Mouse (Mus musculus): Measurements from ENCODE around the gene Sp2. TPM values are rescaled to one million over a fixed set of nuclear protein-coding genes. Genes with fewer than 3 reads are reported as not detected.

The Sp2 gene
- 14.9 and 16.1 TPM in 2 replicates for polyA plus RNA-seq (2015; fragmentation: Nextera tagmentation; extraction: Ambion mirVana)

DNA sequence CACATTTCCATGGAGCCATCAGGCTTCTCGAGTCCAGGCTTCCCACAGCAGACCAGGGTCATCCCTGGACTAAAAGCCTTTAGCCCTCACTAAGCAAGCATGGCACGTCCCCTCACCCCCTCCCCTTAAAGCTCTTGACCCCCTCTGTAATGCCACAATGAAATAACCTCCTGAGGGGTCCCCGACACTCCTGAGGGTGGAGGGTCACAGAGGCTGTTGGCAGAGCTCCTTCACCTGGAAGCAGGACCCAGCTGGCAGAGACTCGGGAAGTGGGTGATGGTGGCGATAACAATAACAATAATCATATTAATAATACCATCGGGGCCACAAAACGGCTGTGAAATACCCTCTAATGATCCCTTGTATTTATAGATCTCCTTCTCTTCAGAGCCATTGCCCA, at the start of gene Sp2:
Gene Sp2, minus strand, starts transcription at position 101 of the 400 bp plus-strand sequence.
- no peak for ATAC-seq (replicated peaks)
- no peak within 1 kb of the TSS; the same call in 1 of the 2 replicates for H3K9ac ChIP-seq (replicated peaks)
- WGBS, result 77% methylated on average over 7 of the region's 7 CpGs
- no peaks in the 10 kb centered on the region for H3K36me3 ChIP-seq
- H3K4me3 ChIP-seq, result no peak within 1 kb of the TSS
- H3K27ac ChIP-seq (replicated peaks), result no peak within 1 kb of the TSS
- H3K4me1 ChIP-seq, result peaks cover 7% of the 10 kb centered on the region
- H3K4me2 ChIP-seq (replicated peaks), result no peak within 1 kb of the TSS
- peaks cover 23% of the 10 kb centered on the region; the same call in 1 of the 2 replicates for H3K27me3 ChIP-seq
- no peaks in the 10 kb centered on the region for H3K9me3 ChIP-seq

DNA sequence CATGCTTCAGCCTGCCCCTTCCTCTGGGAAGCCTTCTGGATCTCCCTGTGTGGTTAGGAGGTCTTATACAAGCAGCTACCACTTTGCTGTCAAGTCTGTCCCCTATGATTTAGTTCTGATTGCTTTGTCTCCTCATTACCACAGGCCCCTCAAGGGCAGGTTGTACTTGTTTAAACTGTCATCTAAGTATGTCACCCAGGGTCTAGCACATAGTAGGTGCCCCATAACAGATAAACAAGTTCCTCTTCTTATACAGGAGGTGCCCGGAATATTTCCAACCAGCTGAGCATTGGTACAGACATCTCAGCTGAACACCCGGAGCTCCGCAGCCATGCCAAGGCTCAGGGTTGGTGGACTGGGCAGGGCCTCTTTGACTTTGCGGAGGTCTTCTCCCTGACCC, 49.7 kb upstream of the Sp2 start:
- H3K9ac ChIP-seq (replicated peaks), result no peak overlapping the region
- 95% methylated on average over 4 of the region's 4 CpGs for WGBS
- no peak overlapping the region for H3K27ac ChIP-seq (replicated peaks)
- no peaks in the 10 kb centered on the region for H3K36me3 ChIP-seq
- no peaks in the 10 kb centered on the region for H3K9me3 ChIP-seq
- ATAC-seq (replicated peaks), result no peak
- no peak overlapping the region for H3K4me2 ChIP-seq (replicated peaks)
- peaks cover 16% of the 10 kb centered on the region for H3K4me1 ChIP-seq
- H3K4me3 ChIP-seq, result no peak overlapping the region
- H3K27me3 ChIP-seq, result no peaks in the 10 kb centered on the region

DNA sequence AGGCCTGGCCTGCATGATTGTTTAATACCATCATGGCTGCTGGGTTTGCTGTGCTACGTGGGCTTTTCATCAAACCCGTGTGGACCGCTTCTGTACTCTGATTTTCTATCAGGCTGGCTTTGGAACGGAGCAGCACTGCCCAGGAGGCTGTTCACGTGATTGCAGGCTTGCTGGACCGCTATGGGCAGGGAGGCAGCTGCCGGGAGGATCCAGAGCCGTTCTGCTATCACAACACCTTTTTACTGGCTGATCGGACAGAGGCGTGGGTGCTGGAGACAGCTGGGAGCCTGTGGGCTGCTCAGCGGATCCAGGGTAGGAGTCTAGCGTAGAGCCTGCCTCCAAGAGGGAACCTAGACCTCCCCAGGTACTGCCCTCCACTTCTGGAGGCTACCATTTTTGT, 49.2 kb upstream of the Sp2 start:
- H3K27me3 ChIP-seq, result no peaks in the 10 kb centered on the region
- no peak overlapping the region for H3K4me3 ChIP-seq
- H3K9ac ChIP-seq (replicated peaks), result no peak overlapping the region
- WGBS, result 87% methylated on average over 12 of the region's 12 CpGs
- no peaks in the 10 kb centered on the region for H3K9me3 ChIP-seq
- H3K4me1 ChIP-seq, result peaks cover 16% of the 10 kb centered on the region
- H3K27ac ChIP-seq (replicated peaks), result no peak overlapping the region
- H3K4me2 ChIP-seq (replicated peaks), result no peak overlapping the region
- H3K36me3 ChIP-seq, result no peaks in the 10 kb centered on the region
- ATAC-seq (replicated peaks), result no peak

DNA sequence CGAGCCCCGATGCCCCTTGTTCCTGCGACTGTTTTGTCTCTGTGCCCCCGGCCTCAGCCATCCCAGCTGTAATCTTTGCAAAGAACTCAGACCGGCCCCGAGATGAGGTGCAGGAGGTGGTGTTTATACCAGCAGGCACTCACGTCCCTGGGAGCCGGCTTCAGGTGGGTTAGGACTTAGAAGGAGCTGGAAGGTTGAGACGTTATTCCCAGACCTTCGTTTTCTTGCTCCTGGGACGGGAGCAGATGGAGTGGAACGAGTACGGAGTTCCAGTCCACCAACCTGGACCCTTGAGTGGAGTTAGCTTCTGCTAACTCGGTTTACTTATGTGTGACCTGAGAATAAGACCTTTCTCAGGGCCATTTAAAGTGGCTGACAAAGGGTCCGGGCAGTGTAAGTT, 47.7 kb upstream of the Sp2 start:
- no peaks in the 10 kb centered on the region for H3K9me3 ChIP-seq
- 18% methylated on average over 15 of the region's 15 CpGs for WGBS
- H3K9ac ChIP-seq (replicated peaks), result peak overlapping the region; percentile 71
- H3K36me3 ChIP-seq, result no peaks in the 10 kb centered on the region
- peak overlapping the region; percentile 66 for H3K4me2 ChIP-seq (replicated peaks)
- no peak for ATAC-seq (replicated peaks)
- peak overlapping the region; percentile 64 for H3K4me3 ChIP-seq
- peaks cover 4% of the 10 kb centered on the region; the same call in 1 of the 2 replicates for H3K27me3 ChIP-seq
- no peak overlapping the region for H3K27ac ChIP-seq (replicated peaks)
- H3K4me1 ChIP-seq, result peaks cover 22% of the 10 kb centered on the region

DNA sequence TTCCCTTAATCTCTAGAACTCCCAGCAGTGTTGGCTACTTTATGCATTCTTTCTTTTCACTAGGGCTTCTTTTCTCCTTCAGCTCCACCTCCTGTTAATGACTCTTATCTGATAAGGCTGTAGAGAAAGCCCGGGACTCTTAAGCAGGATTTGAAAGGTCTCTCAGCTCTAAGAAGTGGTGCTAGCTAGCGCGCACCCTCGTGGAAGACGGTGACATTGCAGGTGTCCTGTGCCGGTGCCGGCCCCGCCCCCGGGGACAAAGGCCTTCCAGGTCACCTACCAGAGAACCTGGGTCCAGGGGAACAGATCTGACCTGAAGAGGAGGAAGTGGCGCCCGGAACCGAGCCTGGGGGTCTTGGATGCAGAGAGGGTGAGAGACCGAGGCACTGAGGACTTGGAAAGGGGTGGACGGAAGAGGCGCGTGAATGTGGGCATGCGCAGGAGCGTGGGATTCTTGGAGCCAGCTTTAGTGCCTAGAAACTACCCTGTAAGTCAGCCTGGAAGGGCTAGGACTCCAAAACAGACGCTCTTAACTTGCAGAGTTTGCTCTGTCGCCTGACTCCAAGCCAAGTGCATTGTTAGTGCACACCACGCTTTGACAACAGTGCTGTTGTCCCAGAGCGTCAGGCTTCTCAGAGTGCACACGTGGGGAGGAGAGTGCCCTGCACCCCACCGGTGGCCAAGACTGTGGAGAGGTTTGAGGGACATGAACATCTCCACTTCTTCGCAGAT, 47.1 kb upstream of the Sp2 start, which contains the start of gene Scrn2:
Gene Scrn2, plus strand, starts transcription at position 253 of the 732 bp plus-strand sequence.
- Histone ChIP-seq H3K36me3 (no peaks in the 10 kb centered on the region), H3K4me1 (peaks cover 22% of the 10 kb centered on the region), H3K4me3 (peak within 1 kb of the TSS; percentile 64), H3K9me3 (no peaks in the 10 kb centered on the region), H3K4me2 (replicated peaks) (peak within 1 kb of the TSS; percentile 66), H3K27ac (replicated peaks) (peak within 1 kb of the TSS; percentile 63), H3K27me3 (peaks cover 10% of the 10 kb centered on the region; the same call in 1 of the 2 replicates), H3K9ac (replicated peaks) (peak within 1 kb of the TSS; percentile 71)
- 0% methylated on average over 25 of the region's 25 CpGs for WGBS
- ATAC-seq (replicated peaks), result peak; percentile 82

DNA sequence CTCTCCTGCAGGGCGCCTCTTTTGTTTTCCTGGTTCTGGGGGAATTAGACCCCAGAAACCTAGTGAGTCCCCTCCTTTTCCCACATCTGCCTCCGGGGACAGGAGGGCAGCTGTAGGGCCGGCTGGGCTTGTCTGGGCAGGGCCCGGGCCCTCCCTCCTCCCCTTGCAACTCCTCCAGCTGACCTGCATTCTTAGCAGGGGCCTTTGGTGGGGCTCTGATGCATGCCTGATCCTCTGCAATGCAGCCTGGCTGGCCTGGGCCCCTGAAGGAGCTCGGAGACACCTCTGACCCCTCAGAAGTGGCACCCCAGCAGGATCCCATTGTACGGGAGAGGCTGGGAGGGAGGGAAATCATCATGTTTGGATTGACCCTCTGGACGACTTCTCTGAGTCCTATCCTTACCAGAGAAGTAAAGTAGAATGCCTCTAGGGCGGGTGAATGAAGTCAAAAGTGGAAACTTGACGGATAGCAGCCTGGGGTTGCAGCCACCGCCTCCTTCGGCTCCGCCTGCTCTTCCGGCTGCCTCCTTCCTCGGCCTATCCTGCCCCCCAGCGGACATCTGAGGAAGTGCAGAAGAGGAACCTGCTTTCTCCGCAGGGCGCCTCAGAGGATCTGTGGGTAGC, 43.1 kb upstream of the Sp2 start:
- Histone ChIP-seq H3K27me3 (peaks cover 50% of the 10 kb centered on the region), H3K4me2 (replicated peaks) (peak overlapping the region; percentile 38), H3K9me3 (no peaks in the 10 kb centered on the region), H3K36me3 (no peaks in the 10 kb centered on the region), H3K4me3 (peak overlapping the region; percentile 23), H3K9ac (replicated peaks) (peak overlapping the region; percentile 40), H3K27ac (replicated peaks) (no peak overlapping the region; the same call in 1 of the 2 replicates), H3K4me1 (peaks cover 36% of the 10 kb centered on the region)
- WGBS, result 3% methylated on average over 17 of the region's 17 CpGs
- peak; percentile 11; the same call in 1 of the 2 replicates for ATAC-seq (replicated peaks)

DNA sequence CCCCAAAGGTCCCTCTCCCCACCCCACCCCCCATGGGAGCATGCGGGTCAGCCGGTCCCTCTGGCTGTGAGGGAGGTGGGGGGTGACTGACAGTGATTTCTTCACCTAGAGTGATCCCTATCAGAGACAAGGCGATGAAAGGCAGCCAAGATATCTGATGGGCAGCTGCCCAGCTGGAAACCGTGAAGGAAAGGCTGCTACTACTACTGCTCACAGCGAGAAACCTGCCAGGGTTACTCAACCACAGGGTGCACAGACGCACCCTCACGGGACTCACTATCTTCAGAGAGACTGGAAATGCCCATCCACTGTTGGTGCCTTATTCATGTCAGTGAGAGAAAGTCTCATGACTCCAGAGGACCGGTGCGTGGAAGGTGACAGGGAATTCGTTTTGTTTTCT, 42.2 kb upstream of the Sp2 start:
- no peak overlapping the region for H3K9ac ChIP-seq (replicated peaks)
- no peaks in the 10 kb centered on the region for H3K9me3 ChIP-seq
- no peak overlapping the region for H3K27ac ChIP-seq (replicated peaks)
- WGBS, result 19% methylated on average over 10 of the region's 10 CpGs
- ATAC-seq (replicated peaks), result no peak
- H3K27me3 ChIP-seq, result peaks cover 59% of the 10 kb centered on the region
- no peak overlapping the region for H3K4me3 ChIP-seq
- H3K4me1 ChIP-seq, result peaks cover 28% of the 10 kb centered on the region
- H3K36me3 ChIP-seq, result no peaks in the 10 kb centered on the region
- no peak overlapping the region for H3K4me2 ChIP-seq (replicated peaks)

DNA sequence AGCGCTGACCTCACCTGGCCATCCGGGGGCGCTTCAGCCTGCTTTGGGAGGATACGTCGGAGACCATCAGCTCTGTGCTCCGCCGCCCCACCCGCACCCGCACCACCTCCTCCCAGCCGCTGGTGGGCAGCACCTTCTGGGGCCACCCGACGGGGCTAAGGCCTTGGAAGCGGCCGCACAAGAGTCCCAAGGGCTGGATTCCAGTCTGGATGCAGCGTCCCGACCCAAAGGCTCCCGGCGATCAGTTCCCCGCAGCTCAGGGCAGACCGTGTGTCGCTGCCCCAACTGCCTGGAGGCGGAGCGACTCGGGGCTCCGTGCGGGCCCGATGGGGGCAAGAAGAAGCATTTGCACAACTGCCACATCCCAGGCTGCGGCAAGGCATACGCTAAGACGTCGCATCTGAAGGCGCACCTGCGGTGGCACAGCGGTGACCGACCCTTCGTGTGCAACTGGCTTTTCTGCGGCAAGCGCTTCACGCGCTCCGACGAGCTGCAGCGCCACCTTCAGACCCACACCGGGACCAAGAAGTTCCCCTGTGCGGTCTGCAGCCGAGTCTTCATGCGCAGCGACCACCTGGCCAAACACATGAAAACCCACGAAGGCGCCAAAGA, 39.2 kb upstream of the Sp2 start:
- Histone ChIP-seq H3K4me1 (peaks cover 30% of the 10 kb centered on the region), H3K27me3 (peaks cover 81% of the 10 kb centered on the region), H3K9me3 (no peaks in the 10 kb centered on the region), H3K4me2 (replicated peaks) (peak overlapping the region; percentile 73), H3K4me3 (peak overlapping the region; percentile 49), H3K27ac (replicated peaks) (no peak overlapping the region), H3K9ac (replicated peaks) (peak overlapping the region; percentile 48), H3K36me3 (no peaks in the 10 kb centered on the region)
- under 1% methylated on average over 50 of the region's 50 CpGs for WGBS
- peak; percentile 55 for ATAC-seq (replicated peaks)

DNA sequence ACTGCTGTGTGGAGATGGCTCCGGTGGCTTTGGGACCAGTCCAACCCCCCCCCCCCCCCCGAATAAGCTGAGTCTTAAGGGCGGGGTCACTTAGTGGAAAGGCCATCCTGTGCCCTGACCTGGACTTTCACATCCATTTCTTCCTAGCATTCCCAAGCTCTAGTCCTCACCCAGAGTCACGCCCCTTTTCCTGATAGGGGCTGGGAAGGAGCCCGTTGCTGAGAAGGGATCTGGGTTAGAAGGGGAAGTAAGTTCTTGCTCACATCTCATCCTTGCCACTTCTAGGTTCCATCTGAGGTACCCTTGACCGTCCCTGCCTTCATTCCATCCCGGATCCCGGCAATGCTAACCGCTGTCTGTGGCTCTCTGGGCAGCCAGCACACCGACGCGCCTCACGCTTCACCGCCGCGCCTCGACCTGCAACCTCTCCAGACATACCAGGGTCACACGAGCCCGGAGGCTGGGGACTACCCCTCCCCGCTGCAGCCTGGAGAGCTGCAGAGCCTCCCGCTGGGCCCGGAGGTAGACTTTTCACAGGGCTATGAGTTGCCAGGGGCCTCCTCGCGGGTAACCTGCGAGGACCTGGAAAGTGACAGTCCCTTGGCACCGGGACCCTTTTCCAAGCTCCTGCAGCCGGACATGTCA, 38.5 kb upstream of the Sp2 start:
- Histone ChIP-seq H3K4me3 (peak overlapping the region; percentile 49), H3K4me2 (replicated peaks) (peak overlapping the region; percentile 73), H3K9ac (replicated peaks) (no peak overlapping the region), H3K36me3 (no peaks in the 10 kb centered on the region), H3K27ac (replicated peaks) (no peak overlapping the region), H3K27me3 (peaks cover 88% of the 10 kb centered on the region), H3K4me1 (peaks cover 30% of the 10 kb centered on the region), H3K9me3 (no peaks in the 10 kb centered on the region)
- 1% methylated on average over 27 of the region's 27 CpGs for WGBS
- ATAC-seq (replicated peaks), result 0 out of 2 replicates have a peak, but pooled peaks have one; percentile 9

DNA sequence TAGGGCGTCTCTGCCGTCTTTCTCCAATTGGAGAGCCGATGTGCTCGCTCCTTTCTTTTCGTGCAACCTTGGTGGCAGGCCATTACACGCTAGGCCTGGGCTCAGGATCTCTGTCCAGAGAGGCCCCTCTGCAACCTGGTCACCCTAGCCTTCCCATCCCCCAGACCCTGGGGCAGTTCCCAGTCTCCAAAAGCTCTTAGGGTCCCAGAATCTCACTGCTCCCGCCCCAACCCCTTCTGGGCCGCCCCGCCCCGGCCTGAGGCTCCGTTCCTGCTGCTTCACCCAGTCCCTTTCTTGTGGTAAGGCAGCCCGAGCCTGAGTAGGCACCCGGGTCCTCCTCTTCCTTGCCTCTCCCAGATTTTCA, 36.6 kb upstream of the Sp2 start:
- no peak for ATAC-seq (replicated peaks)

DNA sequence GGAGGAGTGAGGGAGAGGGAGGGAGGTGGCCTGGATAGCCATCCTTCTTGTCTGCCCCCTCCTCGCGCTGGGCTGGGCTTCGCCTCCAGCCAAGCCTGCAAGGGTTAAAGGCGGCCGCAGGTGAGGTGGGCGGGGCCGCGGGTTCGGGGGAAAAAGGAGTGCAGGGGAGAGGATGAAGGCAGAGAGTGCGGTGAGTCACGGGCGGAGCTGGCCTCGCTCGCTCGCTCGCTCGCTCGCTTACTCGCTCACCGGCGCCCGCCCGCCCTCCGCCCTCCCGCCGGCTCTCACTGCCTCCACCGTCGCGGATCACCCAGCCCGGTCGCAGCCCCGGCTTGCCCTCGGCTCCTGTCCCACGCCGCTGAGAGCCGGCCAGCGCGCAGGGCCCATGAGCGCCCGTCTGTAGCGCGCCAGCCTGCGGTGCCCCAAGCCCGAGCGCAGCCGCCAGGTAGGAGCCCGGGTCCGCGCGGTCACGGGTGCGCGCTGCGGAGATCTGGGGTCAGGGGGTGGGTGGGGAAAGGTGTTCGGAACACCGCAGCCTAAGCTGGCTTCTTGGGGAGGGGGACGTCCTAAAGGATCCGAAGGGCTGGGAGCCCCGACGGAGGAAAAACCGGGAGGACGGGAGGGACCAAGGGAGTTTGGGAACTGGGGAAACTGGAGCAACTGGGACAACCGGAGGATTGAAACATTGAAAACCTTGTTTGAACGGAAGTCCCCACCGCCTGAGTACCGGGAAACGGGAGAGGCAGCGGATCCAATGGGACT, 36.0 kb upstream of the Sp2 start:
- H3K4me3 ChIP-seq, result peak overlapping the region; percentile 25; the same call in 1 of the 2 replicates
- no peak overlapping the region for H3K9ac ChIP-seq (replicated peaks)
- H3K27me3 ChIP-seq, result peaks cover 84% of the 10 kb centered on the region
- 1% methylated on average over 53 of the region's 68 CpGs for WGBS
- ATAC-seq (replicated peaks), result no peak
- H3K27ac ChIP-seq (replicated peaks), result no peak overlapping the region
- H3K4me1 ChIP-seq, result peaks cover 24% of the 10 kb centered on the region
- H3K9me3 ChIP-seq, result no peaks in the 10 kb centered on the region
- H3K36me3 ChIP-seq, result no peaks in the 10 kb centered on the region
- peak overlapping the region; percentile 32 for H3K4me2 ChIP-seq (replicated peaks)

More for the DNA sequence above, 36.6 kb upstream of the Sp2 start:
- 4% methylated on average over 13 of the region's 13 CpGs for WGBS
- Histone ChIP-seq H3K36me3 (no peaks in the 10 kb centered on the region), H3K4me2 (replicated peaks) (no peak overlapping the region), H3K27ac (replicated peaks) (no peak overlapping the region), H3K4me1 (peaks cover 24% of the 10 kb centered on the region), H3K27me3 (peaks cover 85% of the 10 kb centered on the region), H3K9me3 (no peaks in the 10 kb centered on the region), H3K9ac (replicated peaks) (no peak overlapping the region), H3K4me3 (no peak overlapping the region)
